Mouse (Mus musculus) heart, embryonic 16.5 days (tissue): ENCODE results near the gene Gm5767. TPM values are rescaled to one million over a fixed set of nuclear protein-coding genes. Genes with fewer than 3 reads are reported as not detected.

Source experiments
- polyA plus RNA-seq: library from polyadenylated mRNA; unstranded; fragments of >200 nt; fragmentation: Nextera tagmentation; extraction: Ambion mirVana; gene quantifications from 2 replicates; pipeline ENCODE4 v1.2.1, GENCODE M21; 2015

Gene Gm5767
- polyA plus RNA-seq, 1 experiment from 2014 or later = not detected

Other genes starting within 250 kb of the Gm5767 start
- gene Mettl22, start 210.0 kb upstream of the Gm5767 start, polyA plus RNA-seq = 42.0 and 48.0 TPM in 2 replicates
- 28.4 and 28.6 TPM in 2 replicates for gene Abat, start 167.3 kb upstream of the Gm5767 start, polyA plus RNA-seq
- gene Pmm2, start 43.1 kb upstream of the Gm5767 start, polyA plus RNA-seq = 42.2 and 43.9 TPM in 2 replicates
- gene Tmem186, start 43.1 kb upstream of the Gm5767 start, polyA plus RNA-seq = 19.5 and 19.7 TPM in 2 replicates
- 75.4 and 79.0 TPM in 2 replicates for gene Carhsp1, start 8.6 kb upstream of the Gm5767 start, polyA plus RNA-seq
- 15.0 and 16.9 TPM in 2 replicates for gene Usp7, start 111.5 kb downstream of the Gm5767 start, polyA plus RNA-seq
- gene 1810013L24Rik, start 149.3 kb downstream of the Gm5767 start, polyA plus RNA-seq = 16.1 and 17.8 TPM in 2 replicates